Mouse (Mus musculus) lung, adult 2 months (tissue): ENCODE data around the gene Sh2b3.

ENCODE experiments used
- CTCF ChIP-seq: fragments of 200-500 bp; IDR thresholded peaks from 2 replicates; pipeline ENCODE4 v1.5.1; 2011; ENCODE audit warnings: mild to moderate bottlenecking, low read length, control low read depth; ENCODE audit not compliant: insufficient read depth
- POLR2A ChIP-seq: fragments of 200-500 bp; IDR thresholded peaks from 2 replicates; pipeline ENCODE4 v1.6.1; 2011; ENCODE audit warnings: low read depth, mild to moderate bottlenecking, control low read depth, low read length, borderline replicate concordance; ENCODE audit errors: extremely low read depth

DNA sequence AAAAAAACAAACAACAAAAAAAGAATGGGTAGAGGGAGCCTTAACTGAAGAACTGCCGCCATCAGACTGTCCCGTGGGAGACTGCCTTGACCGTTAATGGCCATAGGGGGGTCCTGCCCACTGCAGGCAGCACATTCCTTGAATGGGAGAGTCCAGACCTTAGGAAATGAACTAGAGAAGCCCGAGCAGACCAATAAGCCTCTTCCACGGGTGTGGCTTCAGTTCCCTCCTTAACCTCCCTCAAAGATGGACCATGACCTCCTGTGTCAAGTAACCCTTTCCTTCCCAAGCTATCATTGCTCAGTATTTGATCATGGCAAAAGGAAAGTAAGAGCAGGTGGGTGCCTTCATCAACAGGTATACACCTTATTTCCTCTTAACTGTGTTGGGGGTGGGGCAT is 24.5 kb upstream of the Sh2b3 start:
- TF ChIP-seq CTCF (no peak), POLR2A (no peak)
